In the genomic region with DNA sequence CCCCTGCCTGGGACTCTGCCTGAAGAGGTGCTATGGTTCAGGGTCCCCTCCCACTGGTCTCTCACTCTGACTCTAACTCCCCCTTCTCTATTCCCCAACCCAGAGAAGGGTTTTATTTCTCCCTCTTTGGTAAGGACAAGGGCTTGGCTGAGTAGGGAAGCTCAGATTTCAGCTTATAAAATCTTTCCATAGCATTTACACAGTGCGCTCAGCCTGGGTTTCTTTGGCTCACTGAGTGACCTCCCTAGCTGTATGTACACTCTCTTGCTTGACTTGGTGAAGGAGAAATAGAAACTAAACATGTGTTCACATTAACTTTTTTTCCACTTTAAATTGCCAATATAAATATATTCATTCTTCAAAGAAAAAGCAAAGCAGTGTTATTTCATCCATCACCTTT, we compare ENCODE assay signal across 27 mouse cellular contexts.
DNase-seq lines count a peak whose midpoint lies in the region; ATAC-seq and TF ChIP-seq lines count a peak whose summit lies in the region.
"Had no signal": no experiment of that assay in that cellular context is flagged by ENCODE, and none has a peak within 500 bp of the region (broad histone marks: within the 10 kb centered on the region; RNA-seq: fewer than 3 reads in every experiment).

No protein-coding gene starts in this region.

- no peaks in the 10 kb centered on the region for H3K36me3 ChIP-seq in limb, embryonic 13.5 days
- H3K36me3 ChIP-seq in limb, embryonic 10.5 days = no peaks in the 10 kb centered on the region
- H3K36me3 ChIP-seq in lung, embryonic 16.5 days (ENCODE audit: control insufficient read depth, insufficient read depth, low read length) = no peaks in the 10 kb centered on the region
- no peaks in the 10 kb centered on the region for H3K36me3 ChIP-seq in limb, embryonic 14.5 days (ENCODE audit: control insufficient read depth, insufficient read depth, low read length)
- no peaks in the 10 kb centered on the region for H3K36me3 ChIP-seq in stomach, embryonic 16.5 days (ENCODE audit: control insufficient read depth, insufficient read depth, low read length)
- H3K36me3 ChIP-seq: embryonic facial prominence, embryonic 12.5 days; forebrain, embryonic 12.5 days; forebrain, embryonic 15.5 days; G1E; heart, embryonic 10.5 days; heart, embryonic 13.5 days had no signal

- WGBS in limb, embryonic 13.5 days = 41% methylated on average over 1 of the region's 1 CpGs
- 86% methylated on average over 1 of the region's 1 CpGs for WGBS in limb, embryonic 10.5 days
- 41% methylated on average over 1 of the region's 1 CpGs for WGBS in lung, embryonic 16.5 days
- WGBS in limb, embryonic 14.5 days = 20% methylated on average over 1 of the region's 1 CpGs
- WGBS in stomach, embryonic 16.5 days = 48% methylated on average over 1 of the region's 1 CpGs

- peaks cover 3% of the 10 kb centered on the region; the same call in 1 of the 2 replicates for H3K9me3 ChIP-seq in limb, embryonic 13.5 days
- H3K9me3 ChIP-seq in limb, embryonic 10.5 days (replicated peaks) = no peaks in the 10 kb centered on the region
- H3K9me3 ChIP-seq in lung, embryonic 16.5 days (ENCODE audit: control insufficient read depth, low read length) = no peaks in the 10 kb centered on the region
- H3K9me3 ChIP-seq in limb, embryonic 14.5 days (ENCODE audit: control insufficient read depth, low read length) = no peaks in the 10 kb centered on the region
- no peaks in the 10 kb centered on the region for H3K9me3 ChIP-seq in stomach, embryonic 16.5 days (replicated peaks; ENCODE audit: control insufficient read depth, low read length)
- H3K9me3 ChIP-seq: embryonic facial prominence, embryonic 12.5 days; forebrain, embryonic 15.5 days; heart, embryonic 10.5 days; heart, embryonic 13.5 days had no signal

- no peak overlapping the region for H3K27ac ChIP-seq in limb, embryonic 13.5 days
- no peak overlapping the region for H3K27ac ChIP-seq in limb, embryonic 10.5 days
- no peak overlapping the region for H3K27ac ChIP-seq in lung, embryonic 16.5 days (ENCODE audit: low read length)
- no peak overlapping the region for H3K27ac ChIP-seq in limb, embryonic 14.5 days (replicated peaks; ENCODE audit: low read depth, low read length)
- H3K27ac ChIP-seq in stomach, embryonic 16.5 days (ENCODE audit: low read length) = peak overlapping the region; percentile 73
- H3K27ac ChIP-seq: embryonic facial prominence, embryonic 12.5 days; forebrain, embryonic 12.5 days; forebrain, embryonic 15.5 days; heart, adult 2 months; heart, embryonic 10.5 days; heart, embryonic 13.5 days; hindbrain, embryonic 14.5 days had no signal

- ATAC-seq in limb, embryonic 13.5 days (ENCODE audit: low FRiP score, low read depth) = 0 out of 2 replicates have a peak, but pooled peaks have one; percentile 32
- ATAC-seq in lung, embryonic 16.5 days (ENCODE audit: low read depth) = peak; percentile 83
- no peak for ATAC-seq in limb, embryonic 14.5 days (ENCODE audit: low FRiP score, low read depth)
- ATAC-seq in stomach, embryonic 16.5 days (ENCODE audit: insufficient read depth, low FRiP score) = peak; percentile 66
- ATAC-seq: forebrain, embryonic 15.5 days; Patski had no signal

- peaks cover 4% of the 10 kb centered on the region; the same call in 1 of the 2 replicates for H3K4me1 ChIP-seq in limb, embryonic 13.5 days
- no peaks in the 10 kb centered on the region for H3K4me1 ChIP-seq in limb, embryonic 10.5 days
- no peaks in the 10 kb centered on the region for H3K4me1 ChIP-seq in lung, embryonic 16.5 days (replicated peaks; ENCODE audit: control insufficient read depth, insufficient read depth, low read length)
- no peaks in the 10 kb centered on the region for H3K4me1 ChIP-seq in limb, embryonic 14.5 days (ENCODE audit: control insufficient read depth, insufficient read depth, low read length)
- H3K4me1 ChIP-seq in stomach, embryonic 16.5 days (ENCODE audit: control insufficient read depth, insufficient read depth, low read length) = no peaks in the 10 kb centered on the region
- H3K4me1 ChIP-seq: embryonic facial prominence, embryonic 12.5 days; forebrain, embryonic 12.5 days; forebrain, embryonic 15.5 days; heart, embryonic 10.5 days; heart, embryonic 13.5 days had no signal

- no peaks in the 10 kb centered on the region for H3K27me3 ChIP-seq in limb, embryonic 13.5 days
- H3K27me3 ChIP-seq in limb, embryonic 10.5 days (ENCODE audit: low read depth, poor library complexity, severe bottlenecking) = no peaks in the 10 kb centered on the region
- no peaks in the 10 kb centered on the region for H3K27me3 ChIP-seq in lung, embryonic 16.5 days (ENCODE audit: control insufficient read depth, insufficient read depth, low read depth, low read length)
- no peaks in the 10 kb centered on the region for H3K27me3 ChIP-seq in limb, embryonic 14.5 days (ENCODE audit: control insufficient read depth, insufficient read depth, low read length)
- H3K27me3 ChIP-seq in stomach, embryonic 16.5 days (ENCODE audit: control insufficient read depth, insufficient read depth, low read length) = no peaks in the 10 kb centered on the region
- H3K27me3 ChIP-seq: CH12.LX; embryonic facial prominence, embryonic 12.5 days; forebrain, embryonic 12.5 days; forebrain, embryonic 15.5 days; heart, embryonic 13.5 days had no signal

- H3K9ac ChIP-seq in limb, embryonic 13.5 days = no peak overlapping the region
- no peak overlapping the region for H3K9ac ChIP-seq in lung, embryonic 16.5 days (ENCODE audit: low read length)
- H3K9ac ChIP-seq in limb, embryonic 14.5 days (ENCODE audit: low read depth, low read length, severe bottlenecking) = no peak overlapping the region
- H3K9ac ChIP-seq in stomach, embryonic 16.5 days (ENCODE audit: low read length) = no peak overlapping the region
- H3K9ac ChIP-seq: embryonic facial prominence, embryonic 12.5 days; forebrain, embryonic 12.5 days; forebrain, embryonic 15.5 days; heart, embryonic 13.5 days; hindbrain, embryonic 14.5 days had no signal

- no peak for DNase-seq in limb, embryonic 10.5 days (ENCODE audit: low spot score)
- no peak for DNase-seq in lung, postnatal 36 days
- peak; percentile 9 for DNase-seq in limb, embryonic 14.5 days (ENCODE audit: low spot score)
- no peak for DNase-seq in urinary bladder, postnatal 14 days (ENCODE audit: low spot score)
- DNase-seq: adrenal gland, postnatal 10 days; adrenal gland, postnatal 36 days; B cell, adult 2 months; cerebellum, adult 18-20 months; cerebellum, adult 9-10 months; cerebellum, postnatal 14 days; gastrocnemius, postnatal 25 days; heart, adult 2 months; heart, postnatal 14 days; heart, postnatal 4 days had no signal

- TF ChIP-seq POLR2A in limb, embryonic 14.5 days (IDR thresholded peaks at IDR 0.05; ENCODE audit: borderline replicate concordance, extremely low read depth, insufficient read depth, insufficient read length) = no peak

- H3K4me2 ChIP-seq in limb, embryonic 13.5 days (replicated peaks) = no peak overlapping the region
- no peak overlapping the region for H3K4me2 ChIP-seq in lung, embryonic 16.5 days (ENCODE audit: low read depth, low read length)
- no peak overlapping the region for H3K4me2 ChIP-seq in limb, embryonic 14.5 days (replicated peaks; ENCODE audit: low read depth, low read length, severe bottlenecking)
- H3K4me2 ChIP-seq in stomach, embryonic 16.5 days (ENCODE audit: low read depth, low read length) = no peak overlapping the region
- H3K4me2 ChIP-seq: embryonic facial prominence, embryonic 12.5 days; forebrain, embryonic 12.5 days; forebrain, embryonic 15.5 days; heart, embryonic 13.5 days; hindbrain, embryonic 14.5 days had no signal

- no peak overlapping the region for H3K4me3 ChIP-seq in limb, embryonic 13.5 days
- no peak overlapping the region for H3K4me3 ChIP-seq in limb, embryonic 10.5 days
- no peak overlapping the region for H3K4me3 ChIP-seq in lung, embryonic 16.5 days (ENCODE audit: low read length)
- no peak overlapping the region for H3K4me3 ChIP-seq in limb, embryonic 14.5 days (replicated peaks; ENCODE audit: low read length)
- H3K4me3 ChIP-seq in stomach, embryonic 16.5 days (replicated peaks; ENCODE audit: low read length) = no peak overlapping the region
- H3K4me3 ChIP-seq: embryonic facial prominence, embryonic 12.5 days; erythroblast, embryonic 14.5 days; forebrain, embryonic 12.5 days; forebrain, embryonic 15.5 days; heart, adult 2 months; heart, embryonic 10.5 days; heart, embryonic 13.5 days had no signal
